Mouse (Mus musculus): ENCODE results near the gene Rspo4.

GRCm38 (mm10) chr2:151921596-151921995 lies 78.9 kb downstream of the Rspo4 start:
- no peak for TF ChIP-seq CTCF (IDR thresholded peaks at IDR 0.05; ENCODE audit: low read depth, low read length)
- TF ChIP-seq GATA1 (IDR thresholded peaks at IDR 0.05; ENCODE audit: borderline replicate concordance, low read length), result no peak
- TF ChIP-seq GATA2 (IDR thresholded peaks at IDR 0.05; ENCODE audit: borderline replicate concordance, low read depth, low read length), result no peak
- no peak for TF ChIP-seq TAL1 (conservative IDR thresholded peaks at IDR 0.05; ENCODE audit: low read depth, low read length)

Measured in G1E (cell line).